Mouse (Mus musculus): ENCODE measurements around the gene Ccdc71l. TPM values are rescaled to one million over a fixed set of nuclear protein-coding genes. Genes with fewer than 3 reads are reported as not detected.

Ccdc71l gene
- polyA plus RNA-seq, 1 experiment from 2014 or later = 6.2 TPM

DNA sequence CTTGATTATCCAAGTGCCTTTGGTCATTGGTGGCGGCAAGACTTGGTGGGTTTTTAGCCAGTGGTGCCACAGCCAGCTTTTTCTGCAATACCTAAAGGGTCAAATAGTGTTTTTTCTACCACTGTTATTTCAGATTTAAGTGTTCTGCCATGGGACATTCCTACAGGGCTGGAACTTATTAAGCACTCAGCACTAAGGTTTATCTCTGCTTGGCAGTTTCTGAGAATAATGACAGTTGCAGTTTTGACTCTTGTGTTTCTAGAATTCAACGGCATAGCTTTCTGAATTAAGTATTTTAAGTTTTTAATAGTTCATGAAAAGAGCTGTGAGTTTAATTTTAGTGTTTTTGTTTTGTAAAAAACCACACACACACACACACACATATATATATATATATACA, 2.5 kb downstream of the Ccdc71l start:
- DNase-seq (ENCODE audit: low spot score) (no peak), ATAC-seq (ENCODE audit: low FRiP score) (no peak)
- H3K9me3 ChIP-seq (ENCODE audit: control insufficient read depth, low read length) = no peaks in the 10 kb centered on the region
- 85% methylated on average over 2 of the region's 2 CpGs for WGBS
- H3K4me2 ChIP-seq (replicated peaks; ENCODE audit: low read depth, low read length) = peak overlapping the region; percentile 41
- H3K9ac ChIP-seq (ENCODE audit: low read depth, low read length) = no peak overlapping the region
- no peak overlapping the region for H3K4me3 ChIP-seq (ENCODE audit: low read depth, low read length)
- H3K27ac ChIP-seq (ENCODE audit: low read depth, low read length) = no peak overlapping the region
- H3K27me3 ChIP-seq (ENCODE audit: control insufficient read depth, insufficient read depth, low read length) = no peaks in the 10 kb centered on the region
- H3K36me3 ChIP-seq (ENCODE audit: control insufficient read depth, insufficient read depth, low read length) = no peaks in the 10 kb centered on the region
- no peaks in the 10 kb centered on the region for H3K4me1 ChIP-seq (replicated peaks; ENCODE audit: control insufficient read depth, insufficient read depth, low read length)

DNA sequence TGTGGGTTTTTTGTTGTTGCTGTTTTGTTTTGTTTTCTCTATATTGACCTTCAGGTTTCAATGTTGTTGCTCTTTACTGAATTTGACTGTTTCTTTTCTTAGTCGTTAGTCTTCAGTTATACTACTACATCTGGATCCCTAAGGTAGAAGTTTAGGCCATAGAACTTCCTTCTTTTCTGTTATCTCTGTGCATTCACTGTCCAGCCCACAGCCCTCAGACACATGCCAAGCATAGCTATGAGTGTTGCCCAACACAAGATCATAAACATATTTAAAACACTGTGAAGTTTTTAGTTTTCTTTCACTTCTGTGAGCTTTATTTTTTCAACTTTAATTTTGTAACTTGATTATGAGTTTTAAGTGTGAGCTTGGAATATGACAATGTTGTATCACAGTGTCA, 41.0 kb downstream of the Ccdc71l start:
- H3K27ac ChIP-seq (ENCODE audit: low read depth, low read length) = no peak overlapping the region
- H3K9me3 ChIP-seq (ENCODE audit: control insufficient read depth, low read length) = no peaks in the 10 kb centered on the region
- DNase-seq (ENCODE audit: low spot score) (no peak), ATAC-seq (ENCODE audit: low FRiP score) (no peak)
- 91% methylated on average over 1 of the region's 1 CpGs for WGBS
- no peak overlapping the region for H3K4me3 ChIP-seq (ENCODE audit: low read depth, low read length)
- no peak overlapping the region for H3K4me2 ChIP-seq (replicated peaks; ENCODE audit: low read depth, low read length)
- no peaks in the 10 kb centered on the region for H3K27me3 ChIP-seq (ENCODE audit: control insufficient read depth, insufficient read depth, low read length)
- no peaks in the 10 kb centered on the region for H3K4me1 ChIP-seq (replicated peaks; ENCODE audit: control insufficient read depth, insufficient read depth, low read length)
- H3K9ac ChIP-seq (ENCODE audit: low read depth, low read length) = no peak overlapping the region
- H3K36me3 ChIP-seq (ENCODE audit: control insufficient read depth, insufficient read depth, low read length) = no peaks in the 10 kb centered on the region

DNA sequence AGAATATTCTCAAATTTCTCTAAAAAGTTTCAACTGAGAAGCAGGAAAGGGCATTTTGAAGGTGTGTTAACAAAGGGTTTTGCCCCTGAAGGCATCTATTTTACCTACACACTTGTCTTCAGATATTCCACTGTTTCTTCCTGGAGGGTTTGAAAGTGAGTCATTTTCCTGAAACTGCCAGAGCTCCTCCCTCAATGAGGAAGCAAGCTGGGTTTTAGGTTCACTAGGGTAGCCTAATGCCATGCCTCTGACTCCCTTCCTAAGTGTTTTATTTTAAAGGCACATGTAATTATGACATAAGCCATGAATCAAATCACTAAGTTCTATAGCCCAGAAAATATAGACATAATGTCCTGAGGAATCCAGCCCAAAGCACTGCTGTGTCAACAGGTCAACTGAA, 49.3 kb downstream of the Ccdc71l start:
- Histone ChIP-seq H3K4me3 (ENCODE audit: low read depth, low read length) (no peak overlapping the region), H3K9me3 (ENCODE audit: control insufficient read depth, low read length) (no peaks in the 10 kb centered on the region), H3K36me3 (ENCODE audit: control insufficient read depth, insufficient read depth, low read length) (no peaks in the 10 kb centered on the region), H3K27me3 (ENCODE audit: control insufficient read depth, insufficient read depth, low read length) (no peaks in the 10 kb centered on the region), H3K4me2 (replicated peaks; ENCODE audit: low read depth, low read length) (no peak overlapping the region), H3K4me1 (replicated peaks; ENCODE audit: control insufficient read depth, insufficient read depth, low read length) (no peaks in the 10 kb centered on the region), H3K9ac (ENCODE audit: low read depth, low read length) (no peak overlapping the region), H3K27ac (ENCODE audit: low read depth, low read length) (no peak overlapping the region)
- DNase-seq (ENCODE audit: low spot score) (no peak), ATAC-seq (ENCODE audit: low FRiP score) (no peak)

DNA sequence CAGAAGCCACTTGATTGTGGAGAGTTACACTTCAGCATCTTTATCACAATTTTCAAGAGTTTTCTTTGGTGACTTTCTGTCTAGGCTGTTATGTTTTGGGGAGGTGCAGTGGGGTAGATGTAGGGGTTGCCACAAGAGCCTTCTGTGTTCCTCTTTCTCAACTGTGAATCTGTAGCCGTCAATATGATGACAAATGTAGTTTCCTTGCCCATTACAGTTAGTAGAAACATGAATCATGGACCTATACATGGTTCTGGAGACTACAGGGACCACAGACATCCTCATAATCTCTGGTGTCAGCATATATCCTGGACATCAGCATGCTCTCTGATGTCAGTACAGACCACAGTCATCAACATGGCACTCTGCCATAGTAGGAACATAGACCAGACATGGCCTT, 52.5 kb downstream of the Ccdc71l start:
- H3K4me2 ChIP-seq (replicated peaks; ENCODE audit: low read depth, low read length) = no peak overlapping the region
- H3K27me3 ChIP-seq (ENCODE audit: control insufficient read depth, insufficient read depth, low read length) = no peaks in the 10 kb centered on the region
- H3K27ac ChIP-seq (ENCODE audit: low read depth, low read length) = no peak overlapping the region
- no peaks in the 10 kb centered on the region for H3K9me3 ChIP-seq (ENCODE audit: control insufficient read depth, low read length)
- 82% methylated on average over 1 of the region's 1 CpGs for WGBS
- ATAC-seq (ENCODE audit: low FRiP score) (no peak), DNase-seq (ENCODE audit: low spot score) (no peak)
- H3K4me1 ChIP-seq (replicated peaks; ENCODE audit: control insufficient read depth, insufficient read depth, low read length) = no peaks in the 10 kb centered on the region
- no peaks in the 10 kb centered on the region for H3K36me3 ChIP-seq (ENCODE audit: control insufficient read depth, insufficient read depth, low read length)
- H3K4me3 ChIP-seq (ENCODE audit: low read depth, low read length) = no peak overlapping the region
- no peak overlapping the region for H3K9ac ChIP-seq (ENCODE audit: low read depth, low read length)

Other genes with a start within 250 kb of the Ccdc71l start
- 1.5 and 1.6 TPM in 2 replicates for gene Pik3cg, start 170.0 kb upstream of the Ccdc71l start, polyA plus RNA-seq (2014; fragmentation: Nextera tagmentation; extraction: Ambion mirVana)